Mouse (Mus musculus): ENCODE measurements around the gene Mbd5. TPM values are rescaled to one million over a fixed set of nuclear protein-coding genes. Genes with fewer than 3 reads are reported as not detected.

Gene Mbd5
- polyA plus RNA-seq (2012; rRNA removed) = 11.9 and 12.7 TPM in 2 replicates

DNA sequence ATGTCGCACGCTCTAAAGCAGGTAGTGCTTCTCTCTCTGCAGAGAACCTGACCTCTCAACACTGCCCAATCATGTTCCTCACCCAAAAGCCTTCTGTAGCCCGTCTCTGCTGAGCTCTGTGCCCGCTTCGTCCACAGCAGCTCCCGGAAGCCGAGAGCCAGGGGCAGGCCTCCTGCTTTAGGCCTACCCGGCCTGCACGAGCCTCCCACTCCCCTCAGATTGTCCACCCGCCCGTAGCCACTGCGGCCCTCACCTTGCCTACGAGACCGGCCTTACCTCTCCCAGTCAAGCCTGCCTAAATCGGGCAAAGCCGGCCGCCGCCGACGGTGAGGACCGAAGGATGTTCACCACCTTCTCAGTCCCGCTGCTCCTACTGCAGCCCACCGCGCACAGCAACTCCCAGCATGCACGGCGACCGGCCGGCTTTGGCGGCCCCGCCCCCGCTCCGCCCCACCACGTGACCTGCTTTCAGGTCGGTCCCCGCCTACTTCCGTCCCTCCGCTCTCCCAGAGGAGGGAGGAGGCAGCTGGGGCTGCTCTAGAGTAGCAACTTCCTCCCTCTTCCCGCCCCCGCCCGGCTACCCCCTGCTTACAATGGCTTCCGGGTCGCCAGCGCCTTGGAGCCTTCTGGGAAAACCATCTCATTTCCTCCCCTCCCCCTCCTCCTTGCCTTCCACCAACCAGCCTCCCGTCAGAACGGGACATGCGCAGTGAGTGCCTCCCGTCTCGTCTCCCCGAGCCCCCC, at the start of gene Mbd5:
TSS of gene Mbd5 (plus strand) at position 668 of the 744 bp plus-strand sequence.
- Histone ChIP-seq H3K27ac (ENCODE audit: control insufficient read depth, insufficient read depth, low read depth, low read length) (peak within 1 kb of the TSS; percentile 86), H3K36me3 (ENCODE audit: control insufficient read depth, insufficient read depth, low read length) (no peaks in the 10 kb centered on the region)
- TF ChIP-seq CTCF (IDR thresholded peaks at IDR 0.05; ENCODE audit: control insufficient read depth, insufficient read depth, insufficient replicate concordance, low read depth, low read length) = no peak
- peak; percentile 95 for TF ChIP-seq POLR2A (IDR thresholded peaks at IDR 0.05; ENCODE audit: control insufficient read depth, low read depth, low read length)

DNA sequence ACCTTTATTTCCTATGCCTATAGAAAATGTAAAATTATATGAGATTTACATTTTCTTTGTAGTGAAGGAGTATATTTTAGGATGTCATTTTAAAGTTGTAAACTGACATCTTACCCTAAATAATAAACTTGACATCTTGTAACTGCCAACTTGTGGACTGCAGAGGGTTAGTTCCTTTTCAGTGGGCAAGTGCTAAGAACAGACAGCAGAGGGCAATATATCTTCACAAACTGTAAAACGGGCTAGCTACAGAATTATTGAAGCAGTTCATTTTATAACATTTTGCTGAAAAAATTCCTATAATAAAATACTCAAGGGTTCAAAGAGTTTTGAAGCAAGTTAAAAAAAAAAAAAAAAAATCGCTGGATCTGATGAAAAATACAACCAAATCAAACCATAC, 40.4 kb upstream of the Mbd5 start:
- no peak for TF ChIP-seq POLR2A (IDR thresholded peaks at IDR 0.05; ENCODE audit: control insufficient read depth, low read depth, low read length)
- no peak for TF ChIP-seq CTCF (IDR thresholded peaks at IDR 0.05; ENCODE audit: control insufficient read depth, insufficient read depth, insufficient replicate concordance, low read depth, low read length)
- H3K27ac ChIP-seq (ENCODE audit: control insufficient read depth, insufficient read depth, low read depth, low read length) = no peak overlapping the region
- no peaks in the 10 kb centered on the region for H3K36me3 ChIP-seq (ENCODE audit: control insufficient read depth, insufficient read depth, low read length)
- H3K27me3 ChIP-seq (ENCODE audit: control insufficient read depth, insufficient read depth, low read length) = no peaks in the 10 kb centered on the region
- no peaks in the 10 kb centered on the region for H3K4me1 ChIP-seq (ENCODE audit: control insufficient read depth, insufficient read depth, low read length)
- no peak overlapping the region for H3K4me3 ChIP-seq (ENCODE audit: control insufficient read depth, low read depth, low read length)

More for the DNA sequence above, at the start of gene Mbd5:
- Histone ChIP-seq H3K4me3 (ENCODE audit: control insufficient read depth, low read depth, low read length) (peak within 1 kb of the TSS; percentile 94), H3K27me3 (ENCODE audit: control insufficient read depth, insufficient read depth, low read length) (no peaks in the 10 kb centered on the region), H3K4me1 (ENCODE audit: control insufficient read depth, insufficient read depth, low read length) (no peaks in the 10 kb centered on the region)

DNA sequence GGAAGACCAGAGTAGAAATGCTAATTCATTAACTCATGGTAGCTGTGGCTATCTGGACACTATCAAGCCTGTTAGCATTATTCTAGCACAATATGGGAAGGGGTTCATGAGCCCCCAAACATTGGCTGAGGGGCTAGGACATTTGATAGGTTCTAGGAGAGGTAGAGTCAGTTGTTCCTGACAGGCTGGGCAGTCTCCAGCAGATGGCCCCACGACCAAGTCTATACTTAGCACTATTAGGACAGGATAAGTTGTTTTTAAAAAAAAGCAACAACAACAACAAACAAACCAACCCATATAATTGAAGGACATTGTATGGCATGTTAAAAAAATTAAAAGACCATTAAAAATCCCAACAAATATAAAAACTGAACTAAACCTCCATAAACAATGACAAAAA, 35.1 kb upstream of the Mbd5 start:
- no peaks in the 10 kb centered on the region for H3K36me3 ChIP-seq (ENCODE audit: control insufficient read depth, insufficient read depth, low read length)
- no peaks in the 10 kb centered on the region for H3K4me1 ChIP-seq (ENCODE audit: control insufficient read depth, insufficient read depth, low read length)
- no peak for TF ChIP-seq CTCF (IDR thresholded peaks at IDR 0.05; ENCODE audit: control insufficient read depth, insufficient read depth, insufficient replicate concordance, low read depth, low read length)
- no peak for TF ChIP-seq POLR2A (IDR thresholded peaks at IDR 0.05; ENCODE audit: control insufficient read depth, low read depth, low read length)
- no peak overlapping the region for H3K27ac ChIP-seq (ENCODE audit: control insufficient read depth, insufficient read depth, low read depth, low read length)
- no peak overlapping the region for H3K4me3 ChIP-seq (ENCODE audit: control insufficient read depth, low read depth, low read length)
- no peaks in the 10 kb centered on the region for H3K27me3 ChIP-seq (ENCODE audit: control insufficient read depth, insufficient read depth, low read length)

DNA sequence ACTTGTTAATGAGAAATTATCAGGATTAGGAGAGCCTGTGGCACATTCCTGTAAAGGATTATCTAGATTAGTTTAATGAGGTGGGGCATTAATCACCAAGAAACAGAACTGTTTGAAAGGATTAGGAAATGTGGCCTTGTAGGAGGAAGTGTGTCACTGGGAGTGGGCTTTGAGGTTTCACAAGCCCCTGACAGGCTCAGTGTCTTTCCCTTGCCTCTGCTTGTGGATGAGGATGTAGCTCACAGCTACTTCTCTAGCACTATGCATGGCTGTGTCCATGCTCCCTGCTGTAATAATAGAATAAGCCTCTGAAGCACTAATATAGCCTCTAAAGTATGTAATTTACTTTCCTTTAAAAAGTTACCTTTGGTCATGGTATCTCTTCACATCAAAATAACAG, 33.5 kb upstream of the Mbd5 start:
- Histone ChIP-seq H3K4me1 (ENCODE audit: control insufficient read depth, insufficient read depth, low read length) (no peaks in the 10 kb centered on the region), H3K36me3 (ENCODE audit: control insufficient read depth, insufficient read depth, low read length) (no peaks in the 10 kb centered on the region), H3K4me3 (ENCODE audit: control insufficient read depth, low read depth, low read length) (no peak overlapping the region), H3K27ac (ENCODE audit: control insufficient read depth, insufficient read depth, low read depth, low read length) (no peak overlapping the region), H3K27me3 (ENCODE audit: control insufficient read depth, insufficient read depth, low read length) (no peaks in the 10 kb centered on the region)
- TF ChIP-seq CTCF (IDR thresholded peaks at IDR 0.05; ENCODE audit: control insufficient read depth, insufficient read depth, insufficient replicate concordance, low read depth, low read length) = no peak
- TF ChIP-seq POLR2A (IDR thresholded peaks at IDR 0.05; ENCODE audit: control insufficient read depth, low read depth, low read length) = no peak

DNA sequence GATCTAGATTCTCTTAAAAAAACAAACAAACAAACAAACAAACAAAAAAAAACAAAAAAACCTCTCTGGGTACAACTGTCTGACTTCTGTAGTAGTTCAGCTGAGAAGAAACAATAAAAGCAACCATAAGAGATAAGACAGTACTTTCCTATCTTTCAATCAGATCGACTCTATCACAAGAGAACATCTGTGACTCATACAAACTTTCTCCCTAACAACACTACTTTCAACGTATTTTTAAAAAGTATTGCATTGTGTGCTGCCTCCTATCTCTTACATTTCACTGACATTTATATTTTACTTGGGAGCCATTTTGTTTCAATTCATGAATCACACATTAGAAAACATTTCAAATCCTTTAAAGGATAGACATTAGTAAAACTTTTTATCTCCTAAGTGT, 14.2 kb upstream of the Mbd5 start:
- H3K27ac ChIP-seq (ENCODE audit: control insufficient read depth, insufficient read depth, low read depth, low read length) = no peak overlapping the region
- no peak overlapping the region for H3K4me3 ChIP-seq (ENCODE audit: control insufficient read depth, low read depth, low read length)
- no peaks in the 10 kb centered on the region for H3K27me3 ChIP-seq (ENCODE audit: control insufficient read depth, insufficient read depth, low read length)
- H3K36me3 ChIP-seq (ENCODE audit: control insufficient read depth, insufficient read depth, low read length) = no peaks in the 10 kb centered on the region; the same call in 1 of the 2 replicates
- H3K4me1 ChIP-seq (ENCODE audit: control insufficient read depth, insufficient read depth, low read length) = no peaks in the 10 kb centered on the region
- TF ChIP-seq POLR2A (IDR thresholded peaks at IDR 0.05; ENCODE audit: control insufficient read depth, low read depth, low read length) = no peak
- no peak for TF ChIP-seq CTCF (IDR thresholded peaks at IDR 0.05; ENCODE audit: control insufficient read depth, insufficient read depth, insufficient replicate concordance, low read depth, low read length)

DNA sequence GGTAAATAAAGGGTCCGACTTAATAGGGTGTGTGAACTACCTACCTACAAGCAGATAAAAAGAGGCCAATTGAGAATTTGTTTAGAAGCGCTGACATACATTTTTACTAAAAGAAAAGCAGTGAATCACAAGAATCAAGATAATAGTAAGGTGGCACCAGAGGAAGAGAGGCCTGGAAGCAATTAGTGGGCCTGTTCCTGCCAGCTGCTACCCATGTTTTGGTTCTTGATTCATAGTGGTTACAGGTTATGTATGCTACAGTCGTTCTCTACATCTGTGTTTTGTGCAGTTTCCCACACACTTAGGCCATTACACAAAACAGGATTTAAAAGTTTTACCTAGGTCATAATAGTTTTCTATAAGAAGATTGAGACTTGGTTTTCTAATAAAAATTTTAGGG, 1.5 kb upstream of the Mbd5 start:
- Histone ChIP-seq H3K36me3 (ENCODE audit: control insufficient read depth, insufficient read depth, low read length) (no peaks in the 10 kb centered on the region), H3K27me3 (ENCODE audit: control insufficient read depth, insufficient read depth, low read length) (no peaks in the 10 kb centered on the region), H3K4me3 (ENCODE audit: control insufficient read depth, low read depth, low read length) (no peak overlapping the region), H3K4me1 (ENCODE audit: control insufficient read depth, insufficient read depth, low read length) (no peaks in the 10 kb centered on the region), H3K27ac (ENCODE audit: control insufficient read depth, insufficient read depth, low read depth, low read length) (no peak overlapping the region)
- TF ChIP-seq CTCF (IDR thresholded peaks at IDR 0.05; ENCODE audit: control insufficient read depth, insufficient read depth, insufficient replicate concordance, low read depth, low read length) = no peak
- no peak for TF ChIP-seq POLR2A (IDR thresholded peaks at IDR 0.05; ENCODE audit: control insufficient read depth, low read depth, low read length)

DNA sequence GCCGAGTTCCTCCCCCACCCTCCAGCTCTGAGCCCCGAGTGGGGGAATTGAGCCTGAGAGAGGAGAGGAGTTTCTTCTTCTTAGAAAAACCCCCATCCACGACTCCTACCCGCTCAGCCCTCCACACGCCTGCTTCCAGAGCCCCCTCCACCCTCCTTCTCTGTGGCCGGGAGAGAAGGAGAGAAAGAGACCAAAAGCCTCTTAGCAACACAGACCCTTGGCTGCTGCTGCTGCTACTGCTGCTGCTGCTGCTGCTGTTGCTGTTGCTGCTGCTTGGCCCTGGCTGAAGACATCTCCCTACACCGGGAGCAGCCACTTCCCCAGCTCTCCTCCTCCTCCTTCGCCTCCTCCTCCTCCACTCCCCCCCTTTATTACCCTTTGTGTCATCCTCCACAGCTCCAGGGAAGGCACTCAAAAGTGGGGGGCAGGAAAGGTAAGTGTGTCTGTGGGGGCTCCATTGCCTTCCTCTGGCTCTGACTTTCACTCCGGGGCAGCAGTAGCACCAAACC, 489 bp downstream of the Mbd5 start:
- no peaks in the 10 kb centered on the region for H3K27me3 ChIP-seq (ENCODE audit: control insufficient read depth, insufficient read depth, low read length)

More for the DNA sequence above, 489 bp downstream of the Mbd5 start:
- Histone ChIP-seq H3K27ac (ENCODE audit: control insufficient read depth, insufficient read depth, low read depth, low read length) (peak overlapping the region; percentile 86), H3K4me3 (ENCODE audit: control insufficient read depth, low read depth, low read length) (peak overlapping the region; percentile 94), H3K4me1 (ENCODE audit: control insufficient read depth, insufficient read depth, low read length) (no peaks in the 10 kb centered on the region), H3K36me3 (ENCODE audit: control insufficient read depth, insufficient read depth, low read length) (no peaks in the 10 kb centered on the region)
- no peak for TF ChIP-seq CTCF (IDR thresholded peaks at IDR 0.05; ENCODE audit: control insufficient read depth, insufficient read depth, insufficient replicate concordance, low read depth, low read length)
- peak; percentile 48; the same call in 1 of the 2 replicates for TF ChIP-seq POLR2A (IDR thresholded peaks at IDR 0.05; ENCODE audit: control insufficient read depth, low read depth, low read length)

Measured in testis, adult 2 months (tissue).